Mouse (Mus musculus) urinary bladder, postnatal 36 days (tissue): ENCODE results near the gene B230307C23Rik.
"Not testable (repeated sequence)": the region's sequence is repeated elsewhere in the genome, so short reads cannot be mapped to it uniquely, and the experiment has no call there.

Experiments used
- DNase-seq, 2 experiments: peaks; one replicate each; pipeline ENCODE4 v3.0.0; 2022; ENCODE audit warnings: low spot score in 2 of 2, mixed read lengths in 1 of 2

B230307C23Rik gene

GRCm38 (mm10) chr16:98022081-98022480 is 25.0 kb downstream of the B230307C23Rik start:
- no peak for DNase-seq

GRCm38 (mm10) chr16:98022657-98023345 is 25.7 kb downstream of the B230307C23Rik start:
- DNase-seq: no peak

- DNase-seq: not testable (repeated sequence)
Measured at GRCm38 (mm10) chr16:98026186-98026585, 29.1 kb downstream of the B230307C23Rik start.

- DNase-seq: not testable (repeated sequence)
Measured at GRCm38 (mm10) chr16:98034971-98035370, 37.9 kb downstream of the B230307C23Rik start.

- DNase-seq: no peak
Measured at GRCm38 (mm10) chr16:98041676-98042075, 44.6 kb downstream of the B230307C23Rik start.

GRCm38 (mm10) chr16:98079382-98079781 is 82.3 kb downstream of the B230307C23Rik start:
- DNase-seq: not testable (repeated sequence)

GRCm38 (mm10) chr16:98081140-98081539 is 84.0 kb downstream of the B230307C23Rik start:
- DNase-seq: not testable (repeated sequence)
